Mouse (Mus musculus): ENCODE measurements at regions not wholly inside any gene's neighbourhood (a gene's known extent, or its start where the extent isn't known, plus 50 kb on each side); places are given as distances from the start of the nearest gene placed in this dataset.

DNA sequence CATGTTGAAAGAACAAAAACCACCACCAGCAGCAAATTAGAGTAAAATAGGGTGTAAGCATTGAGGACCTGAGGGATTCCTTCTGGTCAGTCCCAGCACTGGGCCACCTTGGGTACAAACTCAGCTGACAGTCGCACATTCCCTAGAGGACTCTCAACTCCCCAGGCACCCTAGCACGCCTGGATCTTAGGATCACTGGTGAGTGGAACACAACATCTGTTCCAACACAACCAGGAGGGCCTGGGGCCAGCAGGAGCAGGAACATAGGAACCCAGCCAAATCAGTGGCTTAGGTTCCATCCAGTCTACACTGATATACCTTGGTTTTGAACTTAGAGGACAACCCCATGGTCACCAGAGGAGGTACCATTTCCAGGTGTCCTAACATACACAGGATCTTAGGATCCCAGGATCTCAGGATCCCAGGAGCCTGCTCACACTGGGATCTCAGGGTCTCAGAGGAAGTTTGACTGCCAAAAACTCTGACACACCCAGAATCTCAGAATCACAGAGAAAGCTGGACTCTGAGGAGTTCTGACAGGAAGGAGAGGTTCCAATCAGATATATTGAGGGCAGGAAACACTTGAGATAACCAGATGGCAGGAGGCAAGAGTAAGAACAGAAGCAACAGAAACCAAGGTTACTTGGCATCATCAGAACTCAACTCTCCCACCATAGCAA lies 171.7 kb upstream of the Marcks start:
- H3K9ac ChIP-seq, result no peak overlapping the region
- no peaks in the 10 kb centered on the region for H3K27me3 ChIP-seq
- H3K4me2 ChIP-seq, result no peak overlapping the region
- WGBS (ENCODE audit: insufficient replicate concordance), result 64% methylated on average over 2 of the region's 2 CpGs
- H3K36me3 ChIP-seq, result no peaks in the 10 kb centered on the region
- ATAC-seq (ENCODE audit: low read depth) (no peak), DNase-seq (no peak)
- H3K4me1 ChIP-seq (replicated peaks), result no peaks in the 10 kb centered on the region
- H3K9me3 ChIP-seq (replicated peaks), result no peaks in the 10 kb centered on the region
- no peak overlapping the region for H3K4me3 ChIP-seq (replicated peaks)
- H3K27ac ChIP-seq, result no peak overlapping the region

DNA sequence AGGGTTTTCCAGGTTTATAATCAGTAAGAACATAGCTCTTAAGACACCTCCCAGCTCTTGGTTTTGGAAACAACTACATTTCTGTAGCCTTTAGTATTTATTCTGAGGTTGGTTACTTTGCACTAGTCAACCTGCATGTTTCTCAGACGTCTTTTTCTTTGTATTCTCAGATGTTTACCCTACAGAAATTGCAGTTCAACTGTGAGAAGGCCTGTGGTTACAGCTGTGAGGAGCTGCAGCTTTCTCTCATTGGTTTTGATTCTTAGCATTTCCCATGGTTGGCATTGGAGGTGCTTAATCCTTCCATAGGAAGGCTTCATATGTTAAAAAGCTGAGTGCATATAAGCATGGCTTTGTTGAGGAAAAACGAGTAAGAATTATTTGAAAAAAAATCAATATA lies 165.9 kb upstream of the Marcks start:
- Histone ChIP-seq H3K27ac (no peak overlapping the region), H3K4me1 (replicated peaks) (no peaks in the 10 kb centered on the region), H3K4me3 (replicated peaks) (no peak overlapping the region), H3K9me3 (replicated peaks) (0 out of 2 replicates have a peak, but pooled peaks cover 3% of the 10 kb centered on the region), H3K4me2 (no peak overlapping the region), H3K27me3 (no peaks in the 10 kb centered on the region), H3K9ac (no peak overlapping the region), H3K36me3 (no peaks in the 10 kb centered on the region)
- DNase-seq (no peak), ATAC-seq (ENCODE audit: low read depth) (no peak)
- 9% methylated on average over 2 of the region's 2 CpGs for WGBS (ENCODE audit: insufficient replicate concordance)

DNA sequence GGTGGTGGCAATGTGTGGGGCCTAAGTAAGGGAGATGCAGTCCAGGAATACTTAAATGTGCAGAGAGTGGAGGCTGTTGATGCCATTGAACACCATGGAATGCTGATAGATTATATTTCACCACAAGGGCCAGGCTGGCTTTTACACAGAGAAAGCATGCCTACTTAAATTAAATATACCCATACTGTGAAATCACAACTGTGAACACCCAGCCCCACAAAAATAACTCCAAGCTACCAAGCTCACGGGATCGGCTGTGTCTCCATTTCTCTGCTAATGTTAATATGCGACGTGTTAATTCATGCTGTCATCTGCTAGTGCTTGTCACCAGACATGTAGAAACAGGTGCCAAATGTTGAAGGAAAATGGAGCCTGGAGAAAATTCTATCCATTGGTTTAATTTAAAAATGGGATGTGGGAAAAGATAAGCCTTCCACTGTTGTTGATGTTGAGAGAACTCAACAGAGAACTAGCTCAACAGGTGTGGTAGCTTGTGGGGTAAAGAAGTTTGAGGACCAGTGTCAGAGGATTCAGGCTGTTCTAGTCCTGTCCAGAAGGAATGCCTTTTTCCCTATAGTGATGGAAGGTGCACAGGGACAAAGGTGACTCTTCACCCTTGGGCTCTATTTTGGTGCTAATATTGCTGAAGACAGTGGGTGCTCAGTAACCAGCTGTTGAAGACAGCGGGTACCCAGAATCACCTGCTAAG lies 161.6 kb upstream of the Marcks start:
- Histone ChIP-seq H3K9me3 (replicated peaks) (0 out of 2 replicates have a peak, but pooled peaks cover 3% of the 10 kb centered on the region), H3K36me3 (no peaks in the 10 kb centered on the region), H3K9ac (no peak overlapping the region), H3K27me3 (no peaks in the 10 kb centered on the region), H3K4me3 (replicated peaks) (no peak overlapping the region), H3K4me2 (no peak overlapping the region), H3K27ac (no peak overlapping the region), H3K4me1 (replicated peaks) (no peaks in the 10 kb centered on the region)
- no peak for DNase-seq
- no peak for ATAC-seq (ENCODE audit: low read depth)
- WGBS (ENCODE audit: insufficient replicate concordance), result 82% methylated on average over 5 of the region's 5 CpGs

DNA sequence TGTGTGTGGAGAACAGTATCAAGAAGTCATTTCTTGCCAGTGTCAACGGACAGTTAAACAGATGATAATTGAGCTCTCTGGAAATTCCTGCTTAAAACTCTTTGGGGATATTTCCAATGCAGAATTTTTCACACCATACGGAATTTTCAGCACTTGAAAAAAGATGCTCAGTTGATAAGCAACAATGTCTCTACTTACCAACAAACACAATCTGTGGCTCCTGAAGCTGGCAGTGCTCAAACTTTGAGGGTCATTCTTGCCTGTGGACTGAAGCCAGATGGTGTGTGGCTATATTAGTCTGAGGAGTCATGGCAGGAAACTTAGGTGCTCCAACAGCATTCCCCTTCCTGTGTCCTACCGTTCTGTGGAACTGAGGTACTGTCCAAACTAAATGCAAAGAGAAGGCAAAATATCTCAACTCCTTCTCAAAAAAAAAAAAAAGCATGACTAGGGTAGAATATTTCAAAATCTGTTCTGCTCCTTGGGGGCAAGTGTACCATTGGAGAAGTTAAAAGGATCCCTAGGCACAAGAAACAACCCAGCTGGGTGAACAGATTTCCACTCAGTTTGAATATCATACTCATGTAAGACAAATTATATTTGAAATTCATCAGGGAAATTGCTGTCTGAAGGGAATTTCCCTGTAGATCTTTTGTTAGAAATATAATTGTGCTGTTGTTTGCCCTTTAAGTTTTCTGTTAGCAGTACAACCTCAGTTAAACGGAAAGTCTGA lies 160.1 kb upstream of the Marcks start:
- Histone ChIP-seq H3K4me1 (replicated peaks) (no peaks in the 10 kb centered on the region), H3K4me2 (no peak overlapping the region), H3K27me3 (no peaks in the 10 kb centered on the region), H3K9ac (no peak overlapping the region), H3K9me3 (replicated peaks) (0 out of 2 replicates have a peak, but pooled peaks cover 3% of the 10 kb centered on the region), H3K27ac (no peak overlapping the region), H3K4me3 (replicated peaks) (no peak overlapping the region), H3K36me3 (no peaks in the 10 kb centered on the region)
- ATAC-seq (ENCODE audit: low read depth) (no peak), DNase-seq (no peak)
- 68% methylated on average over 4 of the region's 4 CpGs for WGBS (ENCODE audit: insufficient replicate concordance)

DNA sequence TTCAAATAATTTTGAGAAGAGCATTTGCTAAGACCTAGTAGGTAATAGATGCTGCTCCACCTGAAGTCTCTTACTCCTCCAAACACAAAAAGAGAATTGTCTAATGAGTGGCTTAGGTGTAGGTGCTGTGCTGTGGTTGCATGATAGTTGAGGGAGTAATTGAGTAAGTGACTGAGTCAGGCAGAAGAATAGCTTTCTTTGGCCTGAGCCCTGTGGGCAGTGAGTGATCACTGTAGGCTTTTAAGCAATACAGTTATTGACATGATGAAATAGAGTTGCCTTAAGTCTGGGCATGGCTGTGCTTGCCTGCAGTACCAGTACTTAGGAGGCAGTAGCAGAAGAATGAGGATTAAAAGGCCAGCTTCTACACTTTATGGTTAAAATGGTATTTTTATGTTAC lies 155.5 kb upstream of the Marcks start:
- Histone ChIP-seq H3K4me1 (replicated peaks) (peaks cover 17% of the 10 kb centered on the region), H3K9ac (no peak overlapping the region), H3K9me3 (replicated peaks) (no peaks in the 10 kb centered on the region), H3K27ac (no peak overlapping the region), H3K36me3 (no peaks in the 10 kb centered on the region), H3K27me3 (no peaks in the 10 kb centered on the region), H3K4me3 (replicated peaks) (no peak overlapping the region), H3K4me2 (no peak overlapping the region)
- no peak for DNase-seq
- no peak for ATAC-seq (ENCODE audit: low read depth)

DNA sequence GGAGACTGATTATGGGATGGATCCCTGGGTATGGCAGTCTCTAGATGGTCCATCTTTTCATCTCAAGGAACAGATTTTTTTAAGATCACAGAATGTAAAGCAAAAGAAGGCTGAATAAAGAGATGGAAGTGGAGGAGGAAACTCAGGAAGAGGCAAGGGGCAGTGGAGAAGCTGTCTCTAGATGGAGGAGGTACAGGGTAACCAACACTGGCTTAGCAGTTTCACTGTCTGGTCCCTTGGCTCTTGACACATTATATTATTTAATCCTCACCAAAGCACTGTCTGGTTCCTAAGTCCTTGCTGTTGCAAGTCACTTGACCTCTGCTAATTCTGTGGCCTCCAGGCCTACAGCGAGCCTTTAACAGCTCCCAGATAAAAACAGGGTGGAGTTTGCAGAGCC lies 154.6 kb upstream of the Marcks start:
- Histone ChIP-seq H3K4me1 (replicated peaks) (peaks cover 17% of the 10 kb centered on the region), H3K27me3 (no peaks in the 10 kb centered on the region), H3K36me3 (no peaks in the 10 kb centered on the region), H3K27ac (no peak overlapping the region), H3K4me3 (replicated peaks) (no peak overlapping the region), H3K9me3 (replicated peaks) (no peaks in the 10 kb centered on the region), H3K4me2 (no peak overlapping the region), H3K9ac (no peak overlapping the region)
- 8% methylated on average over 1 of the region's 1 CpGs for WGBS (ENCODE audit: insufficient replicate concordance)
- DNase-seq (no peak), ATAC-seq (ENCODE audit: low read depth) (no peak)

DNA sequence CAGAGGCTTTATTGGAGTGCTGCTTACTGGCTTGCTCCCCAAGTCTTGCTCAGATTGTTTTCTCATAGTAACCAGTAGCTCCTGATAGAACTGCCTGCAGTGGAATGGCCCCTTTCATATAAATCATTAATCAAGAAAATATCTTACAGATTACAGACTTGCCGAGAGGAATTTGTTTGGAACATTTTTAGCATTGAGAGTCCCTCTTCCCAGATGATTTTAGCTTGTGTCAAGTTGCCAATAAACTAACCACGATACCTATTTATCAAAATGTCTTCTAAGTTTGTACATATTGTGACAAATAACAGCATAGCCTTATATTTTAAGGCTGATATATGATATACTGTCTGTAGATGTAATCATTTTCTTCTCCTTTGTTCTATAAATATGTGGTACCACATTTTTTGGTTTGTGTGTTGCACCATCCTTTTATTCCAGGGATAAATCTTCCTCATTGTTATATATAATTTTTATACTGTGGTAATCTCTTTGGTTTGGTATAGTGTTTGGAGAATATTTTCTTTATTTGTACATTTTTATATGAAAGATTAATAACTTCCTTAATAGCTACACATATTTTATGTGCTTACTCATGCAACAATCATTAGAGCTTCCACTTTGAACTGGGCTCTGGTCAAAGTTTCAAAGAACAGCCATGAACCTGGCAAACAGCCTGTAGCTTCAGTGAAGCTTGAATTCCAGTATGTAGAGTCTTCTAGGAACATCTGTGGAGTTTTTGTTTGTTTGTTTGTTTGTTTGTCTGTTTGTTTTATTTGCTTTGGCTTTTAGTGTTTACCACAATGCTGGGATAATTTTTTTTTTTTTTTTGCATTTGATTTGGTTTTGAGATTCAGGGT lies 153.1 kb upstream of the Marcks start:
- Histone ChIP-seq H3K27me3 (no peaks in the 10 kb centered on the region), H3K4me2 (no peak overlapping the region), H3K4me1 (replicated peaks) (peaks cover 17% of the 10 kb centered on the region), H3K9ac (no peak overlapping the region), H3K9me3 (replicated peaks) (no peaks in the 10 kb centered on the region), H3K36me3 (no peaks in the 10 kb centered on the region), H3K27ac (no peak overlapping the region), H3K4me3 (replicated peaks) (no peak overlapping the region)
- DNase-seq, result no peak
- 69% methylated on average over 2 of the region's 2 CpGs for WGBS (ENCODE audit: insufficient replicate concordance)
- no peak for ATAC-seq (ENCODE audit: low read depth)

DNA sequence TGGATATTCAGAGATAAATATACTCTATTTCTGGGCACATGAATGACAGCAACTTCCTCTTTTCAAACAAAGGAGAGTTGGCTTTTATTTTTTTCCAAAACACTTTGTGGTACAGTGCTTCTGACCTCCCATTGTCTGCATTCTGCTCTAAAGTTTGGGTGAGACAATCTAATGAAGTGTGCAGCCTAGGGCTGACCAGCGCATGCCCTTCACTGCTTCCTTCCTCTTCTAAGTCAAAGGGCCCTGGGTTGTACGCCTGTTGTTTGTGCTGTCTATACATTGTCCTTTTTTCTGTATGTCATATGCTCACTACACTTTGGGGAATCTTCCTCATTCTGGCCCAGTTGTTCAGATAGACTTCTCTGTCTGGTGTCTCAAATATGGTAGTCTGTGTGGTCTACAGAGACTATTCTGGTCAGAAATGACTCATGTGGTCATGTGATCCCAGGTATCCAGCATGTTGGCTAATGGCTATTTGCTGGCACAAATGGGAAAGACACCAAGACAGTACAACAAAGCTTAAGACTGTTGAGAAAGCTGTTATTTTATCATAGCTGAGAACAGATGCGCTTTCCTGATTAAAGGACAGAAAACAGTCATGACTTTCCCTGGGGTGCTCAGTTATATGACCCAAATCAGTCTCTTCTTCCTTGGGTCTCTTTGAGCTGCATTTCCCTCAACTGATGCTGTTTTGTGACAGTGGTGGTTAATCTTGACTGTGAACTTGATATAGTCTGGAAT lies 151.4 kb upstream of the Marcks start:
- WGBS (ENCODE audit: insufficient replicate concordance), result 56% methylated on average over 3 of the region's 3 CpGs
- Histone ChIP-seq H3K9me3 (replicated peaks) (no peaks in the 10 kb centered on the region), H3K4me1 (replicated peaks) (peaks cover 17% of the 10 kb centered on the region), H3K4me2 (no peak overlapping the region), H3K27me3 (no peaks in the 10 kb centered on the region), H3K27ac (no peak overlapping the region), H3K36me3 (no peaks in the 10 kb centered on the region), H3K4me3 (replicated peaks) (no peak overlapping the region), H3K9ac (no peak overlapping the region)
- ATAC-seq (ENCODE audit: low read depth), result peak; percentile 63
- DNase-seq, result no peak

DNA sequence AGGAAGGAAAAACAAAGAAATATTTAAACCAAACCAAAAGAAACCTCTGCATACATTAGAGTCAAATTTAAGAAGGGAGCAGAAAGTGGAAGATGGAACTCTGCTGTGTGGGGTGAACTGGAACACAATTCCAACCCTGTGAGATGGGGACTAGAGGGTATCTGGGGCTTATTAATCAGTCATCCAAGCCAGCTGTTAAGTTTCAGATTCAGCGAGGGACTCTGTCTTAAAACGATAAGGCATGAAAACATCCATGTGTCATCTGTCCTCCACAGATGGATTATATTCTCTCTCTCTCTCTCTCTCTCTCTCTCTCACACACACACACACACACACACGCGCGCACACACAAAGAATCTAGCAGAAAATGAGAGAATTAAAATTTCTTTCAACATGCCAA lies 147.6 kb upstream of the Marcks start:
- no peaks in the 10 kb centered on the region for H3K9me3 ChIP-seq (replicated peaks)
- H3K36me3 ChIP-seq, result no peaks in the 10 kb centered on the region
- no peak overlapping the region for H3K27ac ChIP-seq
- no peak overlapping the region for H3K4me3 ChIP-seq (replicated peaks)
- no peak overlapping the region for H3K9ac ChIP-seq
- ATAC-seq (ENCODE audit: low read depth) (no peak), DNase-seq (no peak)
- H3K4me1 ChIP-seq (replicated peaks), result peaks cover 10% of the 10 kb centered on the region
- no peak overlapping the region for H3K4me2 ChIP-seq
- no peaks in the 10 kb centered on the region for H3K27me3 ChIP-seq
- WGBS (ENCODE audit: insufficient replicate concordance), result 74% methylated on average over 5 of the region's 5 CpGs

DNA sequence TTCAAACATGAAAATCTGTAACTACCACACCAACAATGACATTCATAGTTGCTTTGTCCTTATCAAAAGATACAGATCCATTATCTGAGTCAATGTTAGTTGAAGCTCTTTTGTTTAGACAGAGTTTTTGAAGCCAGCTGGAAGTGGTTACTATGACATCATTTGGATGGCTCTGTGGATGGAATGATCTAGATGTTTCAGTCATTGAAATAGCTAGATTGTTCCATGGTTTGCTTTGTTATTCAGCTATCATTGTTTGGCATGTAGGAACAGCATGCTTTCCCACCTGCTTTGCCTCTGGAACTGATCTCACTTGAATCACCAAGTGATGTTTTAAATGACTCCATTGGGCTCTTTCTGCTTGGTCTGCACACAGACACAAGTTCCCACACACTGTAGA lies 144.2 kb upstream of the Marcks start:
- DNase-seq (no peak), ATAC-seq (ENCODE audit: low read depth) (no peak)
- H3K9me3 ChIP-seq (replicated peaks), result no peaks in the 10 kb centered on the region
- no peak overlapping the region for H3K4me2 ChIP-seq
- H3K4me1 ChIP-seq (replicated peaks), result peaks cover 18% of the 10 kb centered on the region
- H3K27me3 ChIP-seq, result no peaks in the 10 kb centered on the region
- H3K9ac ChIP-seq, result no peak overlapping the region
- H3K36me3 ChIP-seq, result no peaks in the 10 kb centered on the region
- H3K4me3 ChIP-seq (replicated peaks), result no peak overlapping the region
- H3K27ac ChIP-seq, result no peak overlapping the region

DNA sequence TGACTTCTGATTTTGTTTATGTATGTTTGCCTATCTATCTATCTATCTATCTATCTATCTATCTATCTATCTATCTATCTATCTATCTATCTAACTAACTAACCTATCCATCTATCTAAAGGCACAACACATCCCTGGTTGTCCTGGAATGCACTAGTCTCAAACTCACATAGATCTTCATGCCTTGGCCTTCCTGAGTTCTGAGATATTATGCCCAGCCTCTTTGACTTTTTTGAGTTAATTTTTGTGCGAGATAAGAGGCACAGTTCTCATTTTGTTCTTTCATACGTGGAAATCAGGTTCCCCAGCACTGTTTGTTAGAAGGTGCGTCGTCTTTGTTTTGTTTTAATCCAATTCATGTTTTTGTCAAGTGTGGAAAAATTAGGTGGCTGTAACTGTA lies 142.1 kb upstream of the Marcks start:
- DNase-seq (no peak), ATAC-seq (ENCODE audit: low read depth) (peak; percentile 49; the same call in 1 of the 2 replicates)
- Histone ChIP-seq H3K4me2 (no peak overlapping the region), H3K4me3 (replicated peaks) (no peak overlapping the region), H3K27me3 (no peaks in the 10 kb centered on the region), H3K9ac (no peak overlapping the region), H3K27ac (no peak overlapping the region), H3K36me3 (no peaks in the 10 kb centered on the region), H3K9me3 (replicated peaks) (no peaks in the 10 kb centered on the region), H3K4me1 (replicated peaks) (peaks cover 24% of the 10 kb centered on the region)
- whole genome bisulfite sequencing (ENCODE audit: insufficient replicate concordance), result 32% methylated on average over 4 of the region's 4 CpGs

Data from liver, embryonic 13.5 days (tissue).